Mouse (Mus musculus): Measurements from ENCODE around the gene Ogn. TPM values are rescaled to one million over a fixed set of nuclear protein-coding genes. Genes with fewer than 3 reads are reported as not detected.

Ogn gene
- 43.8 and 54.3 TPM in 2 replicates for polyA plus RNA-seq (2015; fragmentation: Nextera tagmentation; extraction: Ambion mirVana)

DNA sequence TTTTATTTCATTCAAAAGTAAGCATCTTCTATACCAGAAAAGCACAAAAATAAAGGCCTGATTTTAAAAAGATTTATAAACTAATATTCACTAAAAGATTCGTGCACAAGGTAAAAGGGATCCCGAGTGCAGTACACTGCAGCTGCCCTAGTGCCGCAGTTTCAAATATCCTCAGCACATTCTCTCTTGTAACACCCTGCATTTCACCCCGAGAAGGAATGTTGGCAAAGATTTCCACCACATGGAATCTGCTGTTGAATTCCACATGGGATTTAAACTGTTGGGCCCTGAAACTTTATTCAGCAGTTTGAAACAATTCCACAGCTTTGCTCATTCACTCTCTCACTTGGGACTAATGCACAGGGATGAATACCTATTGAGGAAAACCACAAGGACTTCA is at the start of gene Ogn:
Gene Ogn (plus strand): TSS at position 333 of the 400 bp plus-strand sequence.
- H3K9me3 ChIP-seq (replicated peaks; ENCODE audit: low read length), result no peaks in the 10 kb centered on the region
- no peaks in the 10 kb centered on the region for H3K27me3 ChIP-seq (ENCODE audit: insufficient read depth, low read length)
- H3K36me3 ChIP-seq (ENCODE audit: insufficient read depth, low read length), result no peaks in the 10 kb centered on the region
- peak within 1 kb of the TSS; percentile 14; the same call in 1 of the 2 replicates for H3K4me3 ChIP-seq (replicated peaks; ENCODE audit: low read depth, low read length)
- H3K27ac ChIP-seq, result no peak within 1 kb of the TSS
- ATAC-seq (replicated peaks; ENCODE audit: low FRiP score, low read depth), result no peak
- H3K9ac ChIP-seq (ENCODE audit: low read depth, low read length), result no peak within 1 kb of the TSS
- peak; percentile 78 for DNase-seq (ENCODE audit: low spot score)
- no peaks in the 10 kb centered on the region for H3K4me1 ChIP-seq (replicated peaks; ENCODE audit: insufficient read depth, low read length)
- no peak for TF ChIP-seq CTCF (IDR thresholded peaks at IDR 0.05; ENCODE audit: low read depth)
- 58% methylated on average over 4 of the region's 4 CpGs for WGBS
- peak within 1 kb of the TSS; percentile 31; the same call in 1 of the 2 replicates for H3K4me2 ChIP-seq (ENCODE audit: low read length)

DNA sequence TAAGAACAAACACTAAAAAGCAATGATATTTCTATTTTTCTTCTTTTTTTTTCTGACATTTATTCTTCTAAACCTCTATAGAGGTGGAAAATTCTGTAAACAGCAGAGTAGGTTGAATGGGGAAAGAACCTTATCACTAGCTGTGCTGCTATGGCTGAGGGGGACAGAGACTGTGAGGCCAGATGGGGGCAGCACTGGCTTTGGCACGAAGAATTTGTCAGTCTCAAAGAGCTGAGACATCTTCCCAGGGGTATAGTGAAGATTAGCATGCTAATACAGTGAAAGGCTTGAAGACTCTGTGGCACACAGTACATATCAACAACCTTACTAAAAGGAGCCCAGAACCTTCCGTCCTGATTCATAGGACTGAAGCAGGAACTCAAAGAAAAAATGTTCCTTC is 48.7 kb upstream of the Ogn start:
- no peaks in the 10 kb centered on the region for H3K27me3 ChIP-seq (ENCODE audit: insufficient read depth, low read length)
- no peak overlapping the region for H3K4me3 ChIP-seq (replicated peaks; ENCODE audit: low read depth, low read length)
- ATAC-seq (replicated peaks; ENCODE audit: low FRiP score, low read depth) (no peak), DNase-seq (ENCODE audit: low spot score) (peak; percentile 48)
- no peak overlapping the region for H3K27ac ChIP-seq
- H3K36me3 ChIP-seq (ENCODE audit: insufficient read depth, low read length), result no peaks in the 10 kb centered on the region
- 45% methylated on average over 2 of the region's 2 CpGs for WGBS
- H3K4me2 ChIP-seq (ENCODE audit: low read length), result no peak overlapping the region
- H3K4me1 ChIP-seq (replicated peaks; ENCODE audit: insufficient read depth, low read length), result no peaks in the 10 kb centered on the region
- peak; percentile 68 for TF ChIP-seq CTCF (IDR thresholded peaks at IDR 0.05; ENCODE audit: low read depth)
- no peaks in the 10 kb centered on the region for H3K9me3 ChIP-seq (replicated peaks; ENCODE audit: low read length)
- no peak overlapping the region for H3K9ac ChIP-seq (ENCODE audit: low read depth, low read length)

DNA sequence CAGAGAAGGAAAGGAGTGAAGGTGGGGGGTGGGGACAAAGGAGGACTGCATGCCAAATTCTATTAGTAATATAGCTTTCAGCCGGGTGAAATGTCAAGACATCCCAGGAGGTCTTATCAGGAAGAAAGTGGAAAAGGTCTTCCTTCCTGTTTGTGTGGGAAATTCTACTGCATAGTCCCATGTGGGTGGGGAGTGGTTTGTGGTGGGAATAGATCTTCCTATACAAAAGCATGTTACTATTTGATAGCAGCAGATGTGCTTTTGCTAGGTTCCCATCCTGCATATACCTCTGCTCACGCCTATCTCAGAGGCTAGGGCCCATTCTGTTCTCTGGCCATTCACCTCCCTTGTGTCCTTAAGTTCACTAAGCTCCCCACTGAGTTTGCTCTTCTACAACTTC is 47.0 kb upstream of the Ogn start:
- Histone ChIP-seq H3K4me3 (replicated peaks; ENCODE audit: low read depth, low read length) (no peak overlapping the region), H3K4me1 (replicated peaks; ENCODE audit: insufficient read depth, low read length) (no peaks in the 10 kb centered on the region), H3K27ac (no peak overlapping the region), H3K9ac (ENCODE audit: low read depth, low read length) (no peak overlapping the region), H3K9me3 (replicated peaks; ENCODE audit: low read length) (no peaks in the 10 kb centered on the region), H3K4me2 (ENCODE audit: low read length) (no peak overlapping the region), H3K36me3 (ENCODE audit: insufficient read depth, low read length) (no peaks in the 10 kb centered on the region), H3K27me3 (ENCODE audit: insufficient read depth, low read length) (no peaks in the 10 kb centered on the region)
- ATAC-seq (replicated peaks; ENCODE audit: low FRiP score, low read depth) (no peak), DNase-seq (ENCODE audit: low spot score) (no peak)
- TF ChIP-seq CTCF (IDR thresholded peaks at IDR 0.05; ENCODE audit: low read depth), result no peak
- WGBS, result 56% methylated on average over 2 of the region's 2 CpGs

DNA sequence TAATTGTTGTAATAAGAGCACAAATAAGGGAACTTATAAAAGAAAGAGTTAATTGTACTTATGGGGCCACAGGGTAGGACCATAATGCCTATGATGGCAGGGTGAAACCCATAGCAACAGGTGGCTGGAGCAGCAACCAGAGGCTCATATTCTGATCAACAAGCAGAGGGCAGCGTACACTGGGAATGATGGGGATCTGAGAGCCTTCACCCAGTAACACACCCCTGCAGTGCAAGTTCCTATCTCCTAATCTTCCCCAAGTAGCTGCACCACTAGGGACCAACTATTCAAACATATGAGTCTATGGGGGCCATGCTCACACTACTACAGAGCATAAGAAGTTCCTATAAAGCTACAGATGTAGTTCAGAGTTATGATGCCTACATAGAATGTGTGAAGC is 43.5 kb upstream of the Ogn start:
- WGBS, result 75% methylated on average over 1 of the region's 1 CpGs

DNA sequence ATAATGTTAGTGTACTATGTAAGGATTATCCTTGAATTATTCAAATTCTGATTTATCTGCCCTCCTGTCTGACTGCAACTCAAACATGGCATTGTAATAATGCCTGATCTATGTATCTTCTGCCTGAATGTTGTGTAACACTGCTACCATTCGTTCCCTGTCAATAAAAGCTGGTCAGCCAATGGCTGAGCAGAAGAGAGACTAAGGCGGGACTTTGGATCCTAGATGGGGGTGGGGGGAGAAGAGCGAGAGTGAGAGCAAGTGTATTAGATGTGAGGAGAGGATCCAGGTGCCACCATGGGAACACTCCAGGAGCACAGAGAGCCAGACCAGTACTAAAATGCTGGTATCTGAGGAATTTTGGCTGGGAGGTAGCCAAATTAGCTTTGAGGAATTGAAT is 37.5 kb upstream of the Ogn start:
- WGBS, result 77% methylated on average over 3 of the region's 3 CpGs
- no peaks in the 10 kb centered on the region for H3K4me1 ChIP-seq (replicated peaks; ENCODE audit: insufficient read depth, low read length)
- TF ChIP-seq CTCF (IDR thresholded peaks at IDR 0.05; ENCODE audit: low read depth), result no peak

More for the DNA sequence above, 43.5 kb upstream of the Ogn start:
- Histone ChIP-seq H3K4me2 (ENCODE audit: low read length) (no peak overlapping the region), H3K9ac (ENCODE audit: low read depth, low read length) (no peak overlapping the region), H3K4me1 (replicated peaks; ENCODE audit: insufficient read depth, low read length) (no peaks in the 10 kb centered on the region), H3K9me3 (replicated peaks; ENCODE audit: low read length) (no peaks in the 10 kb centered on the region), H3K36me3 (ENCODE audit: insufficient read depth, low read length) (no peaks in the 10 kb centered on the region), H3K4me3 (replicated peaks; ENCODE audit: low read depth, low read length) (no peak overlapping the region), H3K27me3 (ENCODE audit: insufficient read depth, low read length) (no peaks in the 10 kb centered on the region), H3K27ac (no peak overlapping the region)
- peak; percentile 29; the same call in 1 of the 2 replicates for TF ChIP-seq CTCF (IDR thresholded peaks at IDR 0.05; ENCODE audit: low read depth)
- no peak for ATAC-seq (replicated peaks; ENCODE audit: low FRiP score, low read depth)
- DNase-seq (ENCODE audit: low spot score), result no peak

DNA sequence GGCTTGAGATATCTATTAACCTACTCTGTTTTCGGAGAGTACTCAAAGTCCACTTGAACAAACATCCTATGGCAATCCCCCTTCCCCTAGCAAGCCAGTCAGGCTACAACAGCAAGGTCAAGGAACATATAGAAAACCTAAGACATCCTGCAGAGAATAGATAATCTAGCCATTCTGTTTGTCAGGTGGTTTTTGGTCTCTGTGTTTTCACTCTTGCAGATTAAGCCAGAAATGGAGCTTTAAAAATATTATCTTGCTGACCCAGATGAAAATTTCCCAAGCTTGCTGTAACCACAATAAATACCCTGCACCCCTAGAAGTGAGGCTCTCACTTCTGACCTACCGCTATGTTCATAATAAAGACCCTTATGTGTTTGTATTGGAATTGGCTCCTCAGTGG is 36.4 kb upstream of the Ogn start:
- H3K9ac ChIP-seq (ENCODE audit: low read depth, low read length), result no peak overlapping the region
- H3K27ac ChIP-seq, result no peak overlapping the region
- H3K4me2 ChIP-seq (ENCODE audit: low read length), result no peak overlapping the region
- H3K36me3 ChIP-seq (ENCODE audit: insufficient read depth, low read length), result no peaks in the 10 kb centered on the region
- TF ChIP-seq CTCF (IDR thresholded peaks at IDR 0.05; ENCODE audit: low read depth), result no peak
- H3K27me3 ChIP-seq (ENCODE audit: insufficient read depth, low read length), result no peaks in the 10 kb centered on the region
- no peak for ATAC-seq (replicated peaks; ENCODE audit: low FRiP score, low read depth)
- 75% methylated on average over 2 of the region's 2 CpGs for WGBS
- no peaks in the 10 kb centered on the region for H3K9me3 ChIP-seq (replicated peaks; ENCODE audit: low read length)
- no peak overlapping the region for H3K4me3 ChIP-seq (replicated peaks; ENCODE audit: low read depth, low read length)
- H3K4me1 ChIP-seq (replicated peaks; ENCODE audit: insufficient read depth, low read length), result no peaks in the 10 kb centered on the region
- no peak for DNase-seq (ENCODE audit: low spot score)

More for the DNA sequence above, 37.5 kb upstream of the Ogn start:
- H3K4me2 ChIP-seq (ENCODE audit: low read length), result no peak overlapping the region
- no peak overlapping the region for H3K27ac ChIP-seq
- DNase-seq (ENCODE audit: low spot score) (no peak), ATAC-seq (replicated peaks; ENCODE audit: low FRiP score, low read depth) (no peak)
- no peak overlapping the region for H3K4me3 ChIP-seq (replicated peaks; ENCODE audit: low read depth, low read length)
- H3K9me3 ChIP-seq (replicated peaks; ENCODE audit: low read length), result no peaks in the 10 kb centered on the region
- H3K9ac ChIP-seq (ENCODE audit: low read depth, low read length), result no peak overlapping the region
- H3K27me3 ChIP-seq (ENCODE audit: insufficient read depth, low read length), result no peaks in the 10 kb centered on the region
- H3K36me3 ChIP-seq (ENCODE audit: insufficient read depth, low read length), result no peaks in the 10 kb centered on the region
